Mouse (Mus musculus): ENCODE results near the gene Mnt. TPM values are rescaled to one million over a fixed set of nuclear protein-coding genes. Genes with fewer than 3 reads are reported as not detected.
A peak's percentile ranks its signal among the peaks of the same experiment; 100 is the strongest.

The Mnt gene
- polyA plus RNA-seq, 1 experiment from 2014 or later = 5.1 TPM

GRCm38 (mm10) chr11:74834650-74835277 is 4.0 kb downstream of the Mnt start:
- Histone ChIP-seq H3K9ac (ENCODE audit: low read length) (no peak overlapping the region), H3K27me3 (ENCODE audit: control insufficient read depth, insufficient read depth, low read length) (no peaks in the 10 kb centered on the region), H3K27ac (replicated peaks; ENCODE audit: low read depth, low read length) (0 out of 2 replicates have a peak overlapping the region, but pooled peaks have one; percentile 21), H3K36me3 (ENCODE audit: control insufficient read depth, insufficient read depth, low read length) (no peaks in the 10 kb centered on the region), H3K4me3 (ENCODE audit: low read depth, low read length) (no peak overlapping the region), H3K4me1 (ENCODE audit: control insufficient read depth, insufficient read depth, low read length) (peaks cover 28% of the 10 kb centered on the region), H3K4me2 (ENCODE audit: low read depth, severe bottlenecking) (no peak overlapping the region), H3K9me3 (ENCODE audit: control insufficient read depth, low read length) (no peaks in the 10 kb centered on the region)
- DNase-seq (ENCODE audit: low spot score) (no peak), ATAC-seq (ENCODE audit: insufficient number of reproducible peaks, low FRiP score, low TSS enrichment, low read depth) (no peak)
- WGBS = 64% methylated on average over 5 of the region's 5 CpGs

DNA sequence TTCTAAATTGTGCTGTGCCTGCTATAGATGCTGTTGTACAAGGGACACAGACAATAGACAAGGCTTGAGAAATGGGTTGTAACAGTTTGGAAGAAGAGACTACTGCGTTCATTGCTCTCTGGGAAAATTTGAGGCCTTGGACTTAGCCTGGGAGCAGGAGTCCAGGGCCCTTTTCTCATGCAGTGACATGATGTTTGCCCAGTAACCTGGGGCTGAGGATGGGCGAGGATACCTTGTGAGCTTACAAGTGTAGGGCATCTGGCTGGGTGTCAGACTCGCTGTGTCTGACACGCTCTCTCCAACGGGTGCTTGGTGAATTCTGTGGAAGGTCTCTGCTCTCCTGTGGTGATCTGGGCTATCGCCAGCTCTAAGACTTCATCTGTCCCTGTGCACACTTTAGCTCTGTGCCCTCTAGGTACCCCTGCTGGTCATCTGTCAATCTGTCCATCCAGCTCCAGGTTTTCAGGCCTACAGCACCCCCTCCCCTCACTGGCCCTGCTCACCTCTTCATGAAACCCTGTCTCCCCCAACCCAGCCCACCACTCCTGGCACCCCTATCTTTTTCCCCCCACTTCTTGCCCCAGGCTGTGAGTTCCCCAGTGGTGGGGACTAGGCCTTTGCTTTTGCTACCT is 5.0 kb downstream of the Mnt start:
- Histone ChIP-seq H3K36me3 (ENCODE audit: control insufficient read depth, insufficient read depth, low read length) (peaks cover 5% of the 10 kb centered on the region), H3K9me3 (ENCODE audit: control insufficient read depth, low read length) (no peaks in the 10 kb centered on the region), H3K4me1 (ENCODE audit: control insufficient read depth, insufficient read depth, low read length) (peaks cover 28% of the 10 kb centered on the region), H3K4me3 (ENCODE audit: low read depth, low read length) (no peak overlapping the region), H3K4me2 (ENCODE audit: low read depth, severe bottlenecking) (no peak overlapping the region), H3K27ac (replicated peaks; ENCODE audit: low read depth, low read length) (no peak overlapping the region), H3K27me3 (ENCODE audit: control insufficient read depth, insufficient read depth, low read length) (no peaks in the 10 kb centered on the region), H3K9ac (ENCODE audit: low read length) (no peak overlapping the region)
- WGBS = 86% methylated on average over 6 of the region's 6 CpGs
- no peak for DNase-seq (ENCODE audit: low spot score)
- no peak for ATAC-seq (ENCODE audit: insufficient number of reproducible peaks, low FRiP score, low TSS enrichment, low read depth)

DNA sequence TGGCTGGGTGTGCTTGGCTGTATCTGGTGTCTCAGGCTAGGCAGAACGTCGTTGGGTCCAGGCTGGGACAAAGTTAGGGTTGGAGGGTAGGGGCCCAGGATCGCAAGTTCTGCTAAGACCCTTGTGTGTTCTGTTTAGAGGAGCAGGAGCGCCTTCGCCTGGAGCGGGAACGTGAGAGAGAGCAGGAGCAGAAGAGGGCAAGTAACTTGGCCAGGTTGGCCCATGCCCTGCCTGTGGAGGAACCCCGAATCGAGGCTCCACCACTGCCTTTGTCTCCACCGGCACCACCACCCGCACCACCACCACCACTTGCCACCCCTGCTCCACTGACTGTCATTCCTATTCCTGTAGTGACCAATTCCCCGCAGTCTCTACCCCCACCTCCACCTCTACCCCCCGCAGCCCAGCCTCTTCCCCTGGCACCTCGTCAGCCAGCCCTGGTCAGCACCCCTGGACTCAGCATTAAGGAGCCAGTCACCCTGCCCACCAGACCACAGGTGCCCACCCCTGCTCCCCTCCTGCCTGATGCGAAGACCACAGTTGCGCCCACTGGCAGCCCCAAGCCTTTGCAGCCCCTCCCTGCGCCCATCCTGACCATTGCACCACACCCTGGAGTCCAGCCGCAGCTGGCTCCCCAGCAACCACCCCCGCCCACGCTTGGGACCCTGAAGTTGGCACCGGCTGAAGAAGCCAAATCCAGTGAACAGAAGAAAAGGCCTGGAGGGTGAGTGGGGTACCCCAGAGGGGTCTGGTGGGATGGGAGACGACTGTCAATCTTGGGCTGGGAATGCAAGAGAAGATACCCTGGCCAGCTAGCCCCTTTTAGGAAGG is 5.7 kb downstream of the Mnt start:
- no peak overlapping the region for H3K9ac ChIP-seq (ENCODE audit: low read length)
- DNase-seq (ENCODE audit: low spot score) (no peak), ATAC-seq (ENCODE audit: insufficient number of reproducible peaks, low FRiP score, low TSS enrichment, low read depth) (no peak)
- H3K27me3 ChIP-seq (ENCODE audit: control insufficient read depth, insufficient read depth, low read length) = no peaks in the 10 kb centered on the region
- H3K4me3 ChIP-seq (ENCODE audit: low read depth, low read length) = no peak overlapping the region
- H3K9me3 ChIP-seq (ENCODE audit: control insufficient read depth, low read length) = no peaks in the 10 kb centered on the region
- no peak overlapping the region for H3K27ac ChIP-seq (replicated peaks; ENCODE audit: low read depth, low read length)
- H3K36me3 ChIP-seq (ENCODE audit: control insufficient read depth, insufficient read depth, low read length) = peaks cover 5% of the 10 kb centered on the region
- no peak overlapping the region for H3K4me2 ChIP-seq (ENCODE audit: low read depth, severe bottlenecking)
- 95% methylated on average over 22 of the region's 22 CpGs for WGBS
- H3K4me1 ChIP-seq (ENCODE audit: control insufficient read depth, insufficient read depth, low read length) = peaks cover 28% of the 10 kb centered on the region

GRCm38 (mm10) chr11:74837056-74837693 is 6.5 kb downstream of the Mnt start:
- Histone ChIP-seq H3K36me3 (ENCODE audit: control insufficient read depth, insufficient read depth, low read length) (peaks cover 6% of the 10 kb centered on the region), H3K9me3 (ENCODE audit: control insufficient read depth, low read length) (no peaks in the 10 kb centered on the region), H3K27ac (replicated peaks; ENCODE audit: low read depth, low read length) (0 out of 2 replicates have a peak overlapping the region, but pooled peaks have one; percentile 24), H3K4me3 (ENCODE audit: low read depth, low read length) (peak overlapping the region; percentile 50), H3K9ac (ENCODE audit: low read length) (0 out of 2 replicates have a peak overlapping the region, but pooled peaks have one; percentile 28), H3K4me2 (ENCODE audit: low read depth, severe bottlenecking) (peak overlapping the region; percentile 81), H3K27me3 (ENCODE audit: control insufficient read depth, insufficient read depth, low read length) (no peaks in the 10 kb centered on the region), H3K4me1 (ENCODE audit: control insufficient read depth, insufficient read depth, low read length) (peaks cover 28% of the 10 kb centered on the region)
- DNase-seq (ENCODE audit: low spot score) = no peak
- ATAC-seq (ENCODE audit: insufficient number of reproducible peaks, low FRiP score, low TSS enrichment, low read depth) = 0 out of 2 replicates have a peak, but pooled peaks have one; percentile 0
- 39% methylated on average over 16 of the region's 16 CpGs for WGBS

- Histone ChIP-seq H3K27me3 (ENCODE audit: control insufficient read depth, insufficient read depth, low read length) (no peaks in the 10 kb centered on the region), H3K9me3 (ENCODE audit: control insufficient read depth, low read length) (no peaks in the 10 kb centered on the region), H3K4me1 (ENCODE audit: control insufficient read depth, insufficient read depth, low read length) (peaks cover 23% of the 10 kb centered on the region), H3K27ac (replicated peaks; ENCODE audit: low read depth, low read length) (peak overlapping the region; percentile 87), H3K4me2 (ENCODE audit: low read depth, severe bottlenecking) (peak overlapping the region; percentile 81), H3K36me3 (ENCODE audit: control insufficient read depth, insufficient read depth, low read length) (peaks cover 12% of the 10 kb centered on the region), H3K4me3 (ENCODE audit: low read depth, low read length) (peak overlapping the region; percentile 50), H3K9ac (ENCODE audit: low read length) (peak overlapping the region; percentile 28)
- ATAC-seq (ENCODE audit: insufficient number of reproducible peaks, low FRiP score, low TSS enrichment, low read depth) (peak; percentile 73), DNase-seq (ENCODE audit: low spot score) (peak; percentile 89)
- WGBS = under 1% methylated on average over 53 of the region's 54 CpGs
These were observed 7.1 kb downstream of the Mnt start for GRCm38 (mm10) chr11:74837694-74838431.

- peak overlapping the region; percentile 81 for H3K4me2 ChIP-seq (ENCODE audit: low read depth, severe bottlenecking)
- DNase-seq (ENCODE audit: low spot score) (peak; percentile 92), ATAC-seq (ENCODE audit: insufficient number of reproducible peaks, low FRiP score, low TSS enrichment, low read depth) (peak; percentile 53)
- WGBS = 1% methylated on average over 30 of the region's 35 CpGs
- H3K4me1 ChIP-seq (ENCODE audit: control insufficient read depth, insufficient read depth, low read length) = peaks cover 19% of the 10 kb centered on the region
- no peaks in the 10 kb centered on the region for H3K27me3 ChIP-seq (ENCODE audit: control insufficient read depth, insufficient read depth, low read length)
- H3K27ac ChIP-seq (replicated peaks; ENCODE audit: low read depth, low read length) = peak overlapping the region; percentile 87
- peak overlapping the region; percentile 50 for H3K4me3 ChIP-seq (ENCODE audit: low read depth, low read length)
- H3K9ac ChIP-seq (ENCODE audit: low read length) = peak overlapping the region; percentile 28
- H3K9me3 ChIP-seq (ENCODE audit: control insufficient read depth, low read length) = no peaks in the 10 kb centered on the region
- H3K36me3 ChIP-seq (ENCODE audit: control insufficient read depth, insufficient read depth, low read length) = peaks cover 13% of the 10 kb centered on the region
These were observed 7.7 kb downstream of the Mnt start for GRCm38 (mm10) chr11:74838441-74838840.

DNA sequence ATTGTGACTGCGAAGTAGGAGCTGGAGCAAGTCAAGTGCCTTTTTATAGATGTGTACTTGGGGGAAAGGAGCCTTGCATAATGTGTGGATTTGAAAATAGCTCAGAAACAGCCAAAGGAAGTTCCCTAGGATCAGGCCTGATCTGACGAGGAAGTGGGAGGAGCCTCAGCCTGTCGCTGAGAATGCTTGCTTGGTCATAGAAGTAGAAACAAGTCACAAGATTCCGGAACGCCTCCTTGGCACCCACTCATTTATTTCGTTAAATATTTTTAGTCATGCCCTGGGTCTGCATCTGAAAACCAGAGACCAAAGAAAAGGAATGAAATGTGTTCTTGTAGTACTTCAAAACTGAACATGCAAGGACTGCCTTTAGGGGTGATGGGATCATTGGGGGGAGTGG is 8.3 kb downstream of the Mnt start:
- no peak overlapping the region for H3K4me3 ChIP-seq (ENCODE audit: low read depth, low read length)
- no peak overlapping the region for H3K9ac ChIP-seq (ENCODE audit: low read length)
- ATAC-seq (ENCODE audit: insufficient number of reproducible peaks, low FRiP score, low TSS enrichment, low read depth) (no peak), DNase-seq (ENCODE audit: low spot score) (no peak)
- peak overlapping the region; percentile 81; the same call in 1 of the 2 replicates for H3K4me2 ChIP-seq (ENCODE audit: low read depth, severe bottlenecking)
- H3K4me1 ChIP-seq (ENCODE audit: control insufficient read depth, insufficient read depth, low read length) = peaks cover 17% of the 10 kb centered on the region
- H3K9me3 ChIP-seq (ENCODE audit: control insufficient read depth, low read length) = no peaks in the 10 kb centered on the region
- no peaks in the 10 kb centered on the region for H3K27me3 ChIP-seq (ENCODE audit: control insufficient read depth, insufficient read depth, low read length)
- no peak overlapping the region; the same call in 1 of the 2 replicates for H3K27ac ChIP-seq (replicated peaks; ENCODE audit: low read depth, low read length)
- peaks cover 13% of the 10 kb centered on the region for H3K36me3 ChIP-seq (ENCODE audit: control insufficient read depth, insufficient read depth, low read length)
- WGBS = 54% methylated on average over 6 of the region's 6 CpGs

All from limb, embryonic 11.5 days (tissue).